Mouse (Mus musculus): ENCODE data around the gene Arid1a. TPM values are rescaled to one million over a fixed set of nuclear protein-coding genes. Genes with fewer than 3 reads are reported as not detected.

The Arid1a gene
- total RNA-seq, 2 experiments from 2014 or later: 55.0 to 55.5 TPM

DNA sequence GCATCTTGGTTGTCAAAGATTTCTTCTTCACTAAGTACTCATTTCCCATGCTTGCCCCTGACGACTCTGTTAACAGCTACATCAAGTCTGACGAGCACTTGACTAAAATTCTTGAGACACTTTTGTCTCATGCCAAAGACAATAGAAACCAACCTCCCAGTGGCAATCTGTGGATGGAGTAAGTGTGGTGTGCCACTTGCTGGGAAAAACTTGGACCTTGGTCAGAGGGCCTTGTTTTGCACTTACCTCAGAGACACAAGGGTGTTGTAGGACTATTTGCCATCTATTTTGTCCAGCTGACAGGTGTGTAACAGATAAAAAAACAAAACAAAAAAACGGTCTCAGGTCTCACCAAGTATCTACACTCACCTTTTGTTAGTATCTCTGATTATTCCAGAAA, 80.4 kb downstream of the Arid1a start:
- DNase-seq (ENCODE audit: low spot score in 2 of 2): no peak

DNA sequence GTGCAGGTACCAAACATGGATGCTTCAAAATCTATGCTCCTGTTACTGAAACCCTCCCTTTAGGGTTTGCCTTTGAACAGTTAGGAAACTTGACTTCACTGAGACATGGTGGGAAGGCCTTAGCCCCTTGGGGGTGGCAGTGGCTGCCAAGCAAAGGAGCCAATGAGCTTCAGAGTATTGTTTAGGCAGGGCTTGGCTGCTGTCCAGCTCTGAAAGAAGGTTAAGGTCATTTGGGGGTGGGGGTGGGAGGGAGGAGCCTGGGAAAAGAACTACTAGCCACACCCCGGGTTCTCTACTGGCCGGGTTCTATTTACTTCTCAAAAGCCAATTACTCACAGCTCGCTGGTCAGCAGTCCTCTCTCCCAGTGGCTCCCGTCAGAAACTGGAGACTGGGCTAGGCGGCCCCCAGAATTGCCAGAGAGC, 81.0 kb downstream of the Arid1a start:
- DNase-seq (ENCODE audit: low spot score in 2 of 2): peak in 1 of 2 experiments; percentile 62

DNA sequence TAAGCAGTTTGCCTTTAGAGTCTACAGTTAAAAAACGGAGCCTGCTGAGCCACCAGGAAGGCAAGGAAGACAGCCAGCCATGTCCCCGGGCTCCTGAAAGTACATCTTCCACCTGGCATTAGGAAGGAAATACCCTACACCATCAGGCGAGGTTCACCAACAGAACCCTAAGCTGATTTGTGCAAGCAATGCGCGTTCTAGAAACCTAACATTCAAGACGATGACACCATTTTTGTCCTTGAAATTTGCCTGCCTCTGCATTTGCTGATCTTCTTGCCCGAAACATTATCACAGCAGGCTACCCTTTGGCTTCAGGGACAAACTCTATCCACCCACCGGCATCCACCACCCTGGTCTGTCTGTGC, 82.3 kb downstream of the Arid1a start:
- no peak for DNase-seq (ENCODE audit: low spot score in 2 of 2)

DNA sequence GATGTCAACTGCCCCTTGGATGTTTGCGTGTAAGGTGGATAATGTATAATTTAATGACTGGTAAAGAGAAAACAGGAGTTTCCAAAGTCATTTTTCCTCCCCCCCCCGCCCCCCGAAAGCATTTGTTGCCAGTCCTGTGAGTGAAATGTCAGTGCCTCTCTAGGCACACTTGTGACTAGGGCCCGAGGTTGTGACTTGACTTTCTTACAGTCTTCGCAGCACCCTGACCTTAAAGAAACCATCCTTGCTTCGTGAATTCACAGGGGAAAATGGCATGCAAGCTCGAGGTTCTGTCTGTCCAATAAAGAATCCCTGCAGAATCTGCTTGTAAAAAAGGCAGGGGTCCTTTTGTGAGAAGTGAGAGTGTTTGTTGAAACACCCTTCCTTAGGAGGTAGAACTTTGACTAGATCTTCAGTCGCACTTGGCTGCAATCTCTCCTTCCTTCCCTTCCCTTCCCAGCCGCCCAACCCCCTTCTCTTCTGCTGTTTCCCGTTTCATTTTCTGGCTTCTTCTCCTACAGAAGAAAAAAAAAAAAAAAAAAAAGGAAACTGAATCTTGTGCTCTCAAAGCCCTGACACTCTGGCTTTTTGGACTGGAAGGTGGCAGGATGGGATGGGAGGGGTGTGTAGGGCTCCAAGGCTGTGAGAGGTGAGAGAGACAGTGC, 82.8 kb downstream of the Arid1a start:
- DNase-seq (ENCODE audit: low spot score in 2 of 2): peak in 1 of 2 experiments; percentile 60

DNA sequence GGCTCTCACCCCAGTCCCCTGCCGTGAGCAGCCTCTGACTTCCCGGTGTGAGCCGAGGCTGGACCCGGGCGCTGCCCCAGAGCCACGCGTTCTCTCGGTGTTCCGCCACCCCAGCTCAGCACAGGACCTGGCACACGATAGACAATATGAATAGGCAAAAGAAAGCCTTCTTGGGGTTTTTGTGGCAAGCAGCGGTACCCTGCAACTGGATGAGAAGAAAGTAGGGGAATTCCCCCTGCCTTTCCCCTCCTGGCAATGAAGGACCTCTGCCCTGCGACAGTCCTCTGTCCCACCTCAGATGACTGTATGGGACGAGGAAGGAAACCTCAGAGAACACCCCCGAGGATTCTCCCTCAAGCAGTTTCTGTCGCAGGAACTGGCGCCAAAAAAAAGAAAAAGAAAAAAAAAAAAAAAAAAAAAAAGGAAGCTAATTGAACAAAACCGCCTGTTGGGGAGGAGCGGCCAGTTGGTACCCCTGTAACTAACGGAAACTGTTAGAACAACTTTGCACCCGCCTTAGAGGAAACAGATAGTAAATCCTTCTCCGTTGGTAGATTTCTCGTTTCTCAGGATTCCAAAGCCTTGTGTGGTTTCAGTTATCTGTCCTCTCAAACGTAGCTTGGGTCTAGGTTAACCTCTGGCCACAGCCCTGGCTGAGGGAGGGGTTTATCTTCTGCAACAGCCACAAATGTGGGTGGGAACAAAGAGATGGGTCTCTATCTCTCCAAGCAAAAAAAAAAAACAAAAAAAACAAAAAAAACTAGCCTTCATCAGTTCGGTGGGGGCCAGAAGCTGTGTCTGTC, 83.5 kb downstream of the Arid1a start:
- DNase-seq (ENCODE audit: low spot score in 2 of 2): peak in 1 of 2 experiments; percentile 26

DNA sequence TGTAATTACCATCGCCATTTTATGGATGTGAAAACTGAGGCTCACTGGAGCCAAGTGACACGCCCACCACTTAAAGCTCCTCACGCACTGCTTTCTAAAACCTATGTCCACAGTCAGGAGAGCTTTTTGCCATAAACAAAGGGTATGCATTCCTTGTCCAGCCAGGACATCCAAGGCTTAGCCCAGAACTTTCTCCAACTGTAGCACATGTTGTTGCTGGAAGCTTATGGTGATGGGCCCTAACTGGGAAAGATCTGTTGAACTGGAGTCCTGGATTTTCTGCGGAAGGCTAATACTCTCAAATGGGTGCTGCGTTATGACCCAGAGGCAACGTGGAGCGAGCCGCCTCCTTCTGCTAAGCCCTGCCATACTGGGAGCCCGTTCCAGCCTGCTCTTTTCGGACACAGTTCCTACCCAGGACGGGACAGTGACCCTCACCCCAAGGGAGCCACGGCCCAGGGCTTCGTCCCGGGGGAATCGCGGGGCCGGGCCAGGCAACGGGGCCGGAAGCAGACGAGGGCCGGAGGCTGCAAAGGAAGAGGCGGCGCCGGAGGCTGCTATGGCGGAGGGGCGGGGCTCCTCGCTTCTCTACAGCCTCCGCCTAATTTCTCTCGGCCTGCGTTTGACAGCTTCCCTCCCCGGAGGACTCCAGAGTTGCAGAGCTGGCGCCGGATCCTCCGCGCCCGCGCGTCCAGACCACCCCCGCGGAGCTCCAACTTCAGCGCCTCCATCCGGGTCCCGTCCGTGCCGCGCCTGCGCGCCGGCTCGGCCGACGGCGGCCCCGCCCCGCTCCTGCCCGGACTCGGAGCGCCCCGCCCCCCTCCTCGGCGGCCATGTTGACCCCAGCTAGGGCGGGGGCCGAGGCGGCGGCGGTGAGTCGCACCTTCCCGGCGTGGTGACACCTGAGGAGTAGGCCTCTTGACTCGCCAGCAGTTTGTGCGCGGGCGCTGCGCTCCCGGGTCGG, 84.4 kb downstream of the Arid1a start, which contains the start of gene Pigv:
TSS of gene Pigv (minus strand) at position 767 of the 964 bp plus-strand sequence.
- peak; percentile 97 for DNase-seq (ENCODE audit: low spot score in 2 of 2)

DNA sequence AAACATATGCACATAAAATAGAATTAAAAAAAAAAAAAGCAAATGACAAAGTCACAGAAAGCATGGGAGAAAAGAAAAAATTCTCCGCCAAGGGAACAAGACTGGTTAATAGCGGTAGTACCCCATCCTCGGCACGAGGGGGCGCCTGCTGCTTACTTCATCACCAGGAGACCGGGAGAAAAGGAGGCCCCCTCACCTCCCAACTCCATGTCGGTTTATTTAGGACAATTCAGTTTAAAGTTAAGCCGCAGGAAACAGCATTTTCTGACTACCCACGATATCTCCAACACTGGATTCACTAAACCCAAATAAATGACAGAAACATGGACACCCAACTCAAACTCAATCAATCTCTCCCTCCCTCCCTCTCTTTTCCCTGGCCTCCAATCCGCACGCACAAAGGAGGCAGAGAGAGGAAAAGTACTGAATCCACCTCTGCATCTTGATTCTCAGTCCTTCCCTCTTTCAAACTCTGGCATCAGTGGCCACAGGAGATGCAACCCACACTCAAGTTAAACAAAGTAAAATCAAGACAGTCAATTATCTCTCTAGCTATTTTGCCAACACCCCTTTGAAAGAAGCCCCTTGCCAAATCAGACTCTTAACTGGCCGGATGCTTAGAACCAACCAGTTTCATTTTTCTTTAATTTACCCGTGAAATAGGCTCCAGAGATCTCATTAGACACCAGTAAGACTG, 85.2 kb downstream of the Arid1a start:
- DNase-seq (ENCODE audit: low spot score in 2 of 2): peak; percentile 61 to 82

DNA sequence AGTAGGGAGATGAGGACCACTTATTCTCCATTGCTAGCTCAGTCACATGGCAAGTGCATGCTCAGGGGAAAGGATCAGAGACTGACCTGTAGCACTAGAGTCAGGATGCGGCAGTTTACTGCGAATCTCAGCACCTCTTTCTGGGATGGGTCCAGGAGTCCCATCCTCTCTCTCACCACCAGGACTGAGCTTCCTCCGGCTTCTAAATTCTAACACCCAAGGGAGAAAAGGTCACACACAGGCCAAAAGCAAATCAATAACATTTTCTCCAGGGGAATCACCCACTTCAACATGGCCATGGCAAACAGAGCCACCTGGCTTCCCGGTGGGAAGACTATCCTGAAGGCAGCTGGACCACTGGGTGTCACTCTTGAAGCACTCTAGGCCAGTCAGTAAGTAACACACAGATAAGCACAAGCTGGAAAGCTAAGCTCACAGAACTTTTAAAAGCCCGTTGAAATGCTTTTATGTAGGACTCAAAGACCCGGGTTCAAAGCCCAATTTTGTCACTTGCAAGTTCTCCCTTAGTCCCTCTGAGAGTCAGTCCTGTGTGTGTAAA, 86.8 kb downstream of the Arid1a start:
- DNase-seq (ENCODE audit: low spot score in 2 of 2): no peak

DNA sequence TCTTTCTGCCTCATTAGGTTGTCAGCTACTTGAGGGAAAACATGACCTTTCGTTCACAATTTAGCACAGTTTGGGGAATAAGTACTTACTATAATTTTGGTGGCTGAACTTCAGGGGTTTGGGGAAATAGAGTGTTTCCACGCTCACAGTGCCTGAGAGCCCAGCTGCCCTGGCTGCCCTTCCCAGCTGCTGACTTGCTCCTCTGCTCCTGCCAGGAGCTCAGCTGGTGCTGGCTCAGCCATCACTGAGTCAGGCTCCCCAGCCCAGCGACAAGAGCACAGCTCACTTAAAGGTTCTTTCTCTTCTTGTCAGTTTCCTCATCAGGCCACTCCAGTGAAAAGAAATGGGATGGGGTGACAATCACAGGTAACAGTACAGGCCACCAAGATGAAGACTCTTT, 88.0 kb downstream of the Arid1a start:
- no peak for DNase-seq (ENCODE audit: low spot score in 2 of 2)

DNA sequence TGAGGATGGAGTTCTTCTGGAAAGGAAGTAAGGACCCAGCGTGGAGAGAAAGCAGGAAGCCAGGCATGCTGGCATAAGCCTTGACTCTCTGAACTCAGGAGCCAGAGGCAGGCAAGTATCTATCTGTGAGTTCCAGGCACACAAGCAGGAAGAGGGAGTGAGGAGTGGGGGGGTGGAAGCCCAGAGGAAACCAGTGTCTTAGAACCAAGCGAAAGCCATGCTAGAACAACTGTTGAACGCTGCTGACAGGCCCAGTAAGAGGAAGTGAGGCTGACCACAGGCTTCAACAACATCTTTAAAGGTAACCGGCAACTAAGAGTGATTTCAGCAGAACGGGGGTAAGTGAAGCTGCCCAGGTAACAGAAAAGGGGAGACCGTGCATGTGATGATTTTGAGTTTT, 90.4 kb downstream of the Arid1a start:
- DNase-seq (ENCODE audit: low spot score in 2 of 2): no peak

DNA sequence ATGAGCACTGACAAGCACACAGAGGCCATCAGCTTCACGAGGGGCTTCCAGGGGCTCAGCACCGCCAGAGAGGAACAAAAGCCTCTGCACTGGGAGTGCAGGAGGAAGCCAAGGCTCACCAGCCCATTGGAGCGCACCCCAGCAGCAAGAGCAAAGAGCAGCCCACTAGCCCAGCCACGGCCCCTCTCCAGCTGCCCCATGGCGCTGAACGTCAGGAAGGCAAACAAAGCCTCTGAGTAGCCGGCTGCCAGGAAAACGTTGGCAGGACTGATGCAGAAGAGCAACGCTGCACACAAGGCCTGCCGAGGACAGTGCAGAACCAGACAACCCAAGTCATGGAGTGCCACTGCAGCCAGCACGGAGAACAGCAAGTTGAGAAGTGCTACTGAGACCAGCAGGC, 91.5 kb downstream of the Arid1a start:
- peak in 1 of 2 experiments; percentile 42 for DNase-seq (ENCODE audit: low spot score in 2 of 2)

DNA sequence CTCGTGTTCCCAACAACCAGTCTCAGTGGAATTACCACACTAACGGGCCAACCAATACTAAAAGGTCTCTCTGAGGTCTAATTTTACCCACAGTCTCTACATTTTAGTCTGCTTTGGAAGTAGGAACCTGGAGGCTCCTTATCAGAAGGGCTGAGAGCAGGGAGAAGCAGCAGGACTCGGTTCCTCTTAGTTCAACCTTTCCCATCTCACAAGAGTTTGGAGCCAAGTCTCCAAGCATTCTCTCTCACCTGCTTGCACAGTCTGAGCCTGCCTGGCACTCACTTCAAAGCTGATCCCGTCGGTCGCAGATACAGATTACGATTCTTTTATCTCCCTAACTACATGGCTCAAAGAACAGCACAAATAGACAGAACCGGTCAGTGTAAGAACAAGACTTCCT, 93.6 kb downstream of the Arid1a start:
- DNase-seq (ENCODE audit: low spot score in 2 of 2): no peak

DNA sequence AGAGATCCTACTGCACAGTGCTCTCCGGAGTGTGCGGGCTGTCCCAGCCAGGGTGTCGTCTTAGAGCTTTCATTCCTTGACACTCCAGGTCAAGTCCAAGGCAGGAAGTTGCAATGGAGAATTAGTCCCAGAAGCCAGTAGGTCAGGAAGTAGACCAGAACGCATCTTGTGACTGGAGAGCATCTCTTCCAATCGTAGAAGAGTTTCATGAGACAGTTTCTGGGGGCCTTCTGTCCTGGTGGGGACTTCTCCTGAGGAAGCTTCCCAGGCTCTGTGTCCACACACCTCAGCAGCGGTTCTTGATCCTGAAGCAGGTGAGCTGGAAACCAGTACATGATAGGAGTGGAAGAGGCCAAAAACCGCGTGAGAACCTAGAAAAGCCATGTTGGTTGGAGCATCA, 94.1 kb downstream of the Arid1a start:
- DNase-seq (ENCODE audit: low spot score in 2 of 2): no peak

DNA sequence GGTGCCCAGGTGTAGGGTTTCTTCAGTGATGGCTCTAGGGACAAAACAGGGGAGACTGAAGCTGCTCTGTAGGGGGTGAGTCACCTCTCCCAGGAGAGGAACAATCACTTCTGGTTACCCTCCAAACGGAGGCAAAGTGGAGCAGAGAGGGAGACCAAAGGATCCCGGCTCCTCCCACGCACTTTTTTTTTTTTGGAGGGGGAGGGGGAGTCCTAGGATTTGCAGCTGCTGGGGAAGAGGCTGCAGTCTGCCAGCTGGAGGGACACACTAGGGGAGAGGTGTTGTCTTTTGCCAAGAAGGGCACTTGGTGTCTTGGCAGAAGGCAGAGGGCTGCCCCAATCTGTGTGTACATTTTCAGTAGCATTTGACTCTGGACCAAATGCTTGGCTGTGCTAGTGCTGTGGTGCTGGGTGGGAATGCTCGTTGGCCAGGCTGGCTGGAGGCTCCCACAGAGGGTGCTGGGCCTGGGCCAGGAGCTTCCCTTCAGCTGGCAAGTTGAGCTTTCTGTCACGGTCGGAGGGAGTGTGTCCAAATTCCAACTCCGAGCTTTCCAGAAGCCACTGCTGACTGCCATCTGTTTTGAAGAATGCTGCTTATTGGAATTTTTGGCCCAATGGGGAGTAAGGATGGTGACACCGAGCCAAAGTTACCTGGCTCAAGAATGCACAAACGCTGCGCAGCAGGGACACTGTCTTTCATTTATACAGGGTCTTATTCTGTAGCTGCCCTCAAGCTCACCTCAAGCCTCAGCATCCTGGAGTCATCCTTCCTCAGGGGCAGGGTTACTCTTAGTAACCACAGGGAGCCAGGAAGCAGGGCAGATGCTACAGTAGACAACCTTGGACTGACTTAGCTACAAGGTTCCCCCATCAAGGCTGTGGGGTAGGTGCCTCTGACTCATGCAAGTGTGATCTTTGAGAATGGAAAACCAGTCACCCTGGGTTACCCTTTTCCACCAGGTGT, 96.1 kb downstream of the Arid1a start:
- DNase-seq (ENCODE audit: low spot score in 2 of 2): peak; percentile 72 to 89

DNA sequence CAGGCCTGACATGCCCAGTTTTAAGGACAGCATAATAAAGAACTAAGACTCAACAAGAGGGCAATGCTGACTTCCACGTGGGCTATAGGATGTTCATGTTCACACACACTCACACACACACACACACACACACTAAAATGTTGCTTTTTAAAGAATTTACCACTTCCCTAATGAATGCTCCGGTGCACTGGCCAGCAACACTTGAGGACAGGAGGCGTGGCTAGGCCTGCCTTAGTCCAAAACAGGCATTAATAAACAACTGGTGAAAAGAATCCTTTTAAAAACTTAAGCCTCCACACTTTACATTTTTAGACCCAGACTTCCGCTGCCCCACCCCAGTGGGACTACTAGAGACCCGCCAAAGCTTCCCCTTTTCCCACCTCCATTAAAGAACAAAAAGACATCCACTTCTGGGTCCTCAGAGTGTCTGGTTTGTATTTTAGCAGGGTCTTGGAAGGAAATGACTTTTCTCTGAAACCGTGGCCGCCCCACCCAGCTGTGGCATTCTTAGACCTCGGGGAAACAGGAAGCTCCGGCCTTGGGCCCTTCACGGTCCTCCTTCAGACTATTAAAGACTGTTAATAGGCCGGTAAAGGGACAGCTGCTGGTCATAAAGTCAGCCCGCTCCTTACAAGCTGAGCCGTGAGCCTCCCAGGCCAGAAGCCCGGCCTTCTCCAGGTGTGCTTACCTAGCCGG, 96.9 kb downstream of the Arid1a start:
- DNase-seq (ENCODE audit: low spot score in 2 of 2): peak in 1 of 2 experiments; percentile 67

DNA sequence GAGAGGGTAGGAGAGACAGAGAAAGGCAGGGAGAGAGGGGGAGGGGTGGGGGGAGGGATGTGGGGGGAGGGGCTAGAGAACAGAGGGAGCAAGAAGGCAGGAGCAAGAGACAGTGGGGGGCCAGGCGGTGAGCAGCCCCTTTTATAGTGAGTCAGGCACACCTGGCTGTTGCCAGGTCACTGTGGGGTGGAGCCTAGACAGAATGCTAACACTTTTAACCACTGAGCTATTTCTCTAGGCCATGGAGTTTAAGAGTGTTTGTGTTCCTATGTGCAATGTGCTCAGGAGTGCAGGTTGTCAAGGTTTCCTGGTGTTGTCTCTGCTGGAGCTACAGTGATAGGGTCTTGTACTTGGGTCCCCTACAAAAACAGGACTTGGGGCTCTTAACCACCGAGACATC, 97.8 kb downstream of the Arid1a start:
- DNase-seq (ENCODE audit: low spot score in 2 of 2): no peak

DNA sequence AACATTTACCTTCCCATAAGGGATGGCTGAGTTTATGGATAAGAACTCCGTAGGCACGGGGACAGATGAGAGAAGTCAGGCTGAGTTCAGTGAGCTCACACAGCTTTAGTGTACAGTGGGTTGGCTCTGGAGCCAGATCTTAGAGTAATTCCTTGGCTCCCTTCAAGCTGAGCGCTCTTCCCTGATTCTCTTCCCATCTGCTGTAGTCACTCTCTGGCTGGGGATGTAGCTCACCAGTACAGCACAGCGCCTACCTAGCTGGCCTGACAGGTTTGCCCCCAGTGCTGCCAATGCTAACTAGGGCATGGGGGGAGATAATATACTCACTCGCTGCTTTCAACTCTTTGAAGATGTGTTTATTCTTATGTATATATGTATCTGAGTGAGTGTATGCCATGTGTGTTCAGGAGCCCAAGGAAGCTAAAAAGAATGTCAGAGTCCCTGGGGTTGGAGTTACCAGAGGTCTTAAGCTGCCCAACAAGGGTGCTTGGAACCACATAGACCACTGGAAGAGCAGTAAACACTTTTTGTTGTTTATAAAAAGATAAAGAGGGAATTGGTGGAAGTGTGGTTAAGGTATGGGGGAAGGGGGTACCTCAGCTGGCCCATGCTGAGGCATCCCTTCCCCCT, 98.6 kb downstream of the Arid1a start:
- DNase-seq (ENCODE audit: low spot score in 2 of 2): peak in 1 of 2 experiments; percentile 29

DNA sequence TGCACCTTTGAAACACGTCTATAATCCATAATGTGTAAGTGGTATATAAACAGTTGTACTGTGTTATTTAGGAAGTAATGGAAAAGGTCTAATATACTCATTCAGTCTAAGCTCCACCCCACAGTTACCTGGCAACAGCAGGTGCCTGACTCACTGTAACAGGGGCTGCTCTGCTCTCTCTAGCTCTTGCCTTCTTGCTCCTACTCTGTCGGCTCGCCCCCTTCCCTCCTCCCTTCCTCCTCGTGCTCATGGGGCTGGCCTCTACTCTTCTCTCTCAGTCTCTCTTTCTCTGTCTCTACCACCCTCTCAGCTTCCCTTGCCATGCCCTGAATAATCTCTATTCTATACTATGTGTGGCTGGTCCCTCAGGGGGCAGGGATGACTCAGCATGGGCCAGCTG, 99.6 kb downstream of the Arid1a start:
- DNase-seq (ENCODE audit: low spot score in 2 of 2): no peak
